Mouse (Mus musculus) heart, embryonic 14.5 days (tissue): ENCODE results near the gene Pank3. TPM values are rescaled to one million over a fixed set of nuclear protein-coding genes. Genes with fewer than 3 reads are reported as not detected.

ENCODE experiments used
- ATAC-seq: fragments of 200-750 bp; cut with Nextera tagmentation; 2 replicates; pipeline ENCODE4 v1.8.0; 2017; ENCODE audit warnings: low read depth, moderate TSS enrichment; ENCODE audit not compliant: insufficient number of reproducible peaks, insufficient read depth, low FRiP score
- H3K27ac ChIP-seq, 2 experiments: fragments of 200-500 bp in 1 of 2; fragments of 300-500 bp in 1 of 2; sonication (generic) in 1 of 2; replicated peaks in 1 of 2; 2 replicates each; pipeline ENCODE4 v1.5.1; 2012 to 2014; ENCODE audit warnings: low read depth in 2 of 2, low read length in 2 of 2, control low read depth in 1 of 2, mild to moderate bottlenecking in 1 of 2, mixed read lengths in 1 of 2; ENCODE audit not compliant: control insufficient read depth in 1 of 2, insufficient read depth in 1 of 2
- H3K27me3 ChIP-seq: fragments of 300-500 bp; sonication (generic); 2 replicates; pipeline ENCODE4 v1.6.1; 2014; ENCODE audit warnings: mild to moderate bottlenecking, low read length, control low read depth; ENCODE audit not compliant: control insufficient read depth, insufficient read depth
- H3K36me3 ChIP-seq: fragments of 300-500 bp; sonication (generic); 2 replicates; pipeline ENCODE4 v1.6.1; 2014; ENCODE audit warnings: mild to moderate bottlenecking, control low read depth, low read length, mixed read lengths; ENCODE audit not compliant: control insufficient read depth, insufficient read depth
- H3K4me1 ChIP-seq, 2 experiments: fragments of 200-500 bp in 1 of 2; fragments of 300-500 bp in 1 of 2; sonication (generic) in 1 of 2; 2 replicates each; pipeline ENCODE4 v1.6.1; 2012 to 2014; ENCODE audit warnings: low read length in 2 of 2, control low read depth in 1 of 2, mixed read lengths in 1 of 2; ENCODE audit not compliant: control insufficient read depth in 2 of 2, insufficient read depth in 2 of 2
- H3K4me2 ChIP-seq: fragments of 300-500 bp; sonication (generic); 2 replicates; pipeline ENCODE4 v1.6.1; 2014; ENCODE audit warnings: mild to moderate bottlenecking, low read length
- H3K4me3 ChIP-seq, 2 experiments: fragments of 200-500 bp in 1 of 2; fragments of 300-500 bp in 1 of 2; sonication (generic) in 1 of 2; 2 replicates each; pipeline ENCODE4 v1.5.1; 2012 to 2014; ENCODE audit warnings: low read length in 2 of 2, mild to moderate bottlenecking in 2 of 2, control low read depth in 1 of 2, low read depth in 1 of 2, moderate library complexity in 1 of 2; ENCODE audit not compliant: control insufficient read depth in 1 of 2, insufficient read depth in 1 of 2
- H3K9ac ChIP-seq: fragments of 300-500 bp; sonication (generic); 2 replicates; pipeline ENCODE4 v1.6.1; 2014; ENCODE audit warnings: mild to moderate bottlenecking, low read length
- H3K9me3 ChIP-seq: fragments of 300-500 bp; sonication (generic); 2 replicates; pipeline ENCODE4 v1.6.1; 2016; ENCODE audit warnings: low read length, control low read depth; ENCODE audit not compliant: control insufficient read depth
- WGBS: fragments of 180-500 bp; shearing (Covaris S2); extraction: QIAGEN DNeasy Blood & Tissue Kit; methylation state at CpG from one replicate; pipeline ENCODE4 v1.1.7; 2014; 5-methylcytosine and 5-hydroxymethylcytosine counted together
- polyA plus RNA-seq: library from polyadenylated mRNA; unstranded; fragments of >200 nt; fragmentation: Nextera tagmentation; extraction: Ambion mirVana; gene quantifications from 2 replicates; pipeline ENCODE4 v1.2.1, GENCODE M21; 2014

Gene Pank3
- polyA plus RNA-seq, 1 experiment from 2014 or later: 14.3 TPM

GRCm38 (mm10) chr11:35832139-35832538 lies 62.9 kb downstream of the Pank3 start:
- WGBS: 25% methylated on average over 4 of the region's 4 CpGs
- no peak overlapping the region for H3K4me2 ChIP-seq
- no peak for ATAC-seq
- H3K27me3 ChIP-seq: no peaks in the 10 kb centered on the region
- no peak overlapping the region for H3K9ac ChIP-seq
- peaks cover 3 to 9% of the 10 kb centered on the region in 2 experiments; a peak in 3 of 4 replicates for H3K4me1 ChIP-seq
- no peak overlapping the region for H3K27ac ChIP-seq
- no peak overlapping the region for H3K4me3 ChIP-seq
- H3K9me3 ChIP-seq: no peaks in the 10 kb centered on the region
- H3K36me3 ChIP-seq: peaks cover 52% of the 10 kb centered on the region

- H3K36me3 ChIP-seq: peaks cover 41% of the 10 kb centered on the region
- H3K4me2 ChIP-seq: peak overlapping the region; percentile 90
- 74% methylated on average over 6 of the region's 6 CpGs for WGBS
- peaks cover 3 to 12% of the 10 kb centered on the region in 2 experiments; a peak in 3 of 4 replicates for H3K4me1 ChIP-seq
- no peaks in the 10 kb centered on the region for H3K9me3 ChIP-seq
- no peak overlapping the region for H3K27ac ChIP-seq
- ATAC-seq: no peak
- peak overlapping the region; percentile 88 for H3K9ac ChIP-seq
- no peaks in the 10 kb centered on the region for H3K27me3 ChIP-seq
- H3K4me3 ChIP-seq: peak overlapping the region; percentile 16 to 98; a peak in 3 of 4 replicates
These were observed 64.0 kb downstream of the Pank3 start for GRCm38 (mm10) chr11:35833270-35833669.

DNA sequence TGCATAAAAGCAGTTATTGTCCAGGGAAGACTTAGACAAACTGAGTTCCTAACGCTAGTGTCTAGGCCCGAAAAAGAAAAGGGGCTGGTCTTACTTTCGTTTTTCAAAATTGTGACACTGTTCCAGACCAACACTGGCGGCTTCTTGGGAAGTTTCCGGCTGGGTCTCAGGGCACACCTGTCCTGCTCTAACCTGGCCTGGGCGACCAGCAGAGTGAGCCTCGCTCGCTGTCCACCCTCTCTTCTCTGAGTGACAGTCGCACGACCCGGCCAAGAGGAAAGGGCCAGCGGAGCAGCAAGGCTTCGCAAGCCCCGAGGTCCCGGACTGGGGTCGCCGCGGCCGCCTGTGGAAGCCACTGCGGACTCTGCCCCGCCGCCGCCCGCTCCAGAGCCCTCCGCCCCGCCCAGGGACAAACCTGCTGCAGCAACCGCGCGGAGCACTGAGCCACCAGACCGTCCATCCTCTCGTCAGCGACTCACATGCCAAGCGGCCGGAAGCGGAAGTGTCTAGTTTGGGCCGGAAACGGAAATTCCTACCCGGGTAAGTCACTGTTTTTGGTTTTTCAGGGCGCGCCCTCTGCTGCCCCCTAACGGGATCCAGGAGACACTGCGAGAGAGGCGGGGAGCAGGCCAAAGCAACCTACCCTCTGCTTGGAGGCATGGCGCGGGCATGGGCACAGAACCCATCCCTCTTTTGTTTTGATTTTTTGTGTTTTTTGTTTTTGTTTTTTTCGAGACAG lies 64.9 kb downstream of the Pank3 start, which contains the start of gene Rars:
TSS of gene Rars (minus strand) at position 485 of the 739 bp plus-strand sequence.
- WGBS: 2% methylated on average over 46 of the region's 46 CpGs
- peak; percentile 57; the same call in 1 of the 2 replicates for ATAC-seq
- peak within 1 kb of the TSS in 1 of 2 experiments; percentile 68; a peak in 2 of 4 replicates for H3K27ac ChIP-seq

DNA sequence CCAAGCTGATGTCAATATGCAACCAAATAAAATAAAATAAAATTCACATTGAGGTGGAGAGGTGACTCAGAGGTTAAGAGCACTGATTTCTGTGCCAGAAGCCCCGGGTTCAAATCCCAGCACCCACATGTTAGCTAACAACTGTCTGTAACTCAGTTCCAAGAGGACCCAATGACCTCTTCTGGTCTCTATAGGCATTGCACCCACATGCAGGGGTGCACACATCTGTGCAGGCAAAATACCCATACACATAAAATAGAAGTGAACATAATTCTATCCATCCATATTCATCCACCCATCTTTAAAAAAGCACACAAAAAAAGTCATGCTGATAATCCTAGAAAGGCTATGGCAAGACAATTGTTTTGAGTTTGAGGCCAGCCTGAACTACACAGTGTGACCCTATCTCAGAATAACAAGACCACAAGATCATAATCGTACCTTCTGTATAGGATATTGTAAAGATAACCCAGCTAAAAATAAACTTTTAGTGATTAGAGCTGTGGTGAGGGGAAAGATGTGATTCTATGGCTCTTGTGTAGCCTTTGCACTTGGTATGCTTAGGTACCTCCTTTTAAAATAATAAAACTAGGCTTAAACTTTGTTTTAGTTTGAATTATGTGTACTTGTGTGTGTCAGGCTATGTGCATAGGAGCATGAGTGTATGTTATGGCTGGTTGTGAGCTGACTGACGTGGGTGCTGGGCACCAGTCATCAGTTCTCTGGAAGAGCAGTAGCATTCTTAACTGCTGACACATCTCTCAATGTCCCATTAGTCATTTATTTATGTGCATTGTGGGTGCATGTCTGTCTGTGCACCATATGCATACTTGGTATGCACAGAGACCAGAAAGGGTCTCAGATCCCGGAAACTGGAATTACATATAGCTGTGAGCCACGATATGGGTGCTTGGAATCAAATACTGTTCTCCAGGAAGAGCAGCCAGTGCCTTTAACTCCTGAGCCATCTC lies 68.2 kb downstream of the Pank3 start:
- no peak for ATAC-seq
- Histone ChIP-seq H3K27me3 (no peaks in the 10 kb centered on the region), H3K9ac (peak overlapping the region; percentile 68), H3K4me1 (peaks cover 3 to 12% of the 10 kb centered on the region in 2 experiments; a peak in 3 of 4 replicates), H3K27ac (peak overlapping the region; percentile 2 to 50; a peak in 1 of 4 replicates), H3K4me3 (no peak overlapping the region), H3K4me2 (peak overlapping the region; percentile 73), H3K36me3 (peaks cover 9% of the 10 kb centered on the region; the same call in 1 of the 2 replicates), H3K9me3 (no peaks in the 10 kb centered on the region)
- WGBS: 57% methylated on average over 5 of the region's 5 CpGs

More for the DNA sequence above, 64.9 kb downstream of the Pank3 start, which contains the start of gene Rars:
- H3K9ac ChIP-seq: peak within 1 kb of the TSS; percentile 88
- H3K4me3 ChIP-seq: peak within 1 kb of the TSS; percentile 62 to 98
- no peaks in the 10 kb centered on the region for H3K27me3 ChIP-seq
- H3K4me2 ChIP-seq: peak within 1 kb of the TSS; percentile 90
- H3K9me3 ChIP-seq: no peaks in the 10 kb centered on the region
- H3K4me1 ChIP-seq: peaks cover 3 to 12% of the 10 kb centered on the region in 2 experiments; a peak in 3 of 4 replicates
- H3K36me3 ChIP-seq: peaks cover 32% of the 10 kb centered on the region

DNA sequence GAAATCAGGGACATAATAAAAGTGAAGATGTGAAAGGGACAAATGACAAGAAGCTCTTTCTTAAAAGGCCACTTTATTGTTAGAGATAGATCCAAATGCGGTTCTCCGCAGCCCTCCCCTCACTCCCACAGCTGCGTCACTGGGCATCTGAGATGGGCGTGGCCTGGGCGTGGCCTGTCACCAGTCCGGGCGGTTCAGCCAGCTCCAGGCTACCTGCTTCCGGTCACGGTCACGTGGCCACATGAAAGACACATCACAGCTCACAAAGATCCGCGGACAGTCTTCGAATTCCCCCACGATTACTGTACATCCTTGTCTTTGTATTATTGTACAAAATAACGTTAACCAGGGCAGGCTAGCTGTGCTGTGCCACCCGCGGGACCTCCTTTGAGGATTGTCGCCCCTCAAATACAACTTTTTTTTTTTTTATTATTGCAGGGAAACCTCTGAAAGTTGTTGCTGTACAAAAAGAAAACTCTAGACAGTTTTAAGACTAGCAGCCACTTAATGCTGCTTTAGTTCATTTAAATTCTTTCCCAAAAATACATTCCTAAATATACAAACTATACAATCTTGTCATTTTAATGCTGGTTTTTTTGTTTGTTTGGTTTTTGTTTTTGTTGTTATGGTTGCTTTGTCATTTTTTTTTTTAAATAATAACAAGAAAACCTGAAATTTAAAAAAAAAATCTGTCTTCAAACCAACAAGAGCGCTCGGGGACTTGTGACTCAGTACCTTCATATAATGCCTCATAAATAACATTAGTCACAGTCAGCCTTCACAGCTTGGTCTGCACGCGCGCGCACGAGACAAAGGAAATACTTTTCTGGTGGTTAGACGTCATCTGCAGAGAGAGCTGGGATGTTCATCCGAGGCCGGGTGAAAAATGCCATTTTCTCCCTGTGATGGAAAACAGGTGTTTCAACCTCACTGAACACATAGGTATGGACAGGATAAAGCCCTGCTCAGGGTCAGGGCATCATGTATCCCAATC lies 69.4 kb downstream of the Pank3 start:
- H3K4me2 ChIP-seq: peak overlapping the region; percentile 73
- no peaks in the 10 kb centered on the region for H3K27me3 ChIP-seq
- peak overlapping the region; percentile 68 for H3K9ac ChIP-seq
- H3K4me1 ChIP-seq: peaks cover 0 to 5% of the 10 kb centered on the region in 2 experiments; a peak in 2 of 4 replicates
- H3K9me3 ChIP-seq: no peaks in the 10 kb centered on the region
- peak overlapping the region; percentile 41 to 55 for H3K4me3 ChIP-seq
- ATAC-seq: peak; percentile 85; the same call in 1 of the 2 replicates
- peak overlapping the region; percentile 50 to 74; a peak in 3 of 4 replicates for H3K27ac ChIP-seq
- H3K36me3 ChIP-seq: 0 out of 2 replicates have a peak, but pooled peaks cover 3% of the 10 kb centered on the region
- 29% methylated on average over 28 of the region's 28 CpGs for WGBS

DNA sequence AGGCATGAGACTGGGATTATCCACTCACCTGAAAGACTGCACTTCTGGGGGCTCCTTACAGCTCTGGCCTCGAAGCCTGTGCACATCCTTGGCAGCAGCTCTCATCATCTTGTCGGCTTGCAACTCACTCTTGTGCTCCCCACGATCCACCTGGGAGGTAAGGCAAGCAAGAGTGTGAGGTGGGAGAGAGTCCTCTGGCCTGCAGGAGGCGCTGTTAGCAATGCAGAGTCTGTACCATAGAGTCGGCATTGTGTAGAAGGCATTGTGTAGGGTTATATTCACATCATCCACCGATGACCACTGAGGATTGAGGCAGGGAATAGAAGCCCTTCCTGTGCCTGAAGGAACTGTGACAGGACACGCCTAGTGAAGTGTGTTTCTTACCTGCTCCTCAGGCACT lies 71.0 kb downstream of the Pank3 start:
- 0 out of 4 replicates have a peak, but pooled peaks cover 0 to 3% of the 10 kb centered on the region in 2 experiments for H3K4me1 ChIP-seq
- H3K4me2 ChIP-seq: no peak overlapping the region
- no peak overlapping the region for H3K4me3 ChIP-seq
- H3K27ac ChIP-seq: no peak overlapping the region
- no peaks in the 10 kb centered on the region for H3K9me3 ChIP-seq
- no peaks in the 10 kb centered on the region for H3K27me3 ChIP-seq
- no peak for ATAC-seq
- no peak overlapping the region for H3K9ac ChIP-seq
- 0 out of 2 replicates have a peak, but pooled peaks cover 3% of the 10 kb centered on the region for H3K36me3 ChIP-seq
- 69% methylated on average over 7 of the region's 7 CpGs for WGBS
